8 mouse cellular contexts compared by ENCODE assay signal in genomic region chr7:136008486-136008885, GRCm38 (mm10).
A peak's percentile ranks its signal among the peaks of the same experiment; 100 is the strongest.
DNase-seq lines count a peak whose midpoint lies in the region; ATAC-seq and TF ChIP-seq lines count a peak whose summit lies in the region.

No protein-coding gene starts in this region.

- 30% methylated on average over 6 of the region's 6 CpGs for WGBS in heart, embryonic 15.5 days
- WGBS in thymus, adult 2 months, result 56% methylated on average over 6 of the region's 6 CpGs
- 31% methylated on average over 6 of the region's 6 CpGs for WGBS in stomach, postnatal 0 days

- H3K4me3 ChIP-seq in heart, embryonic 15.5 days, result peak overlapping the region; percentile 24
- H3K4me3 ChIP-seq in thymus, adult 2 months (ENCODE audit: control insufficient read depth, insufficient read depth, low read length), result no peak overlapping the region
- H3K4me3 ChIP-seq in stomach, postnatal 0 days (ENCODE audit: low read depth, low read length), result no peak overlapping the region

- ATAC-seq in heart, embryonic 15.5 days (replicated peaks; ENCODE audit: insufficient number of reproducible peaks, insufficient read depth, low FRiP score, low read depth), result no peak
- ATAC-seq in megakaryocyte-erythroid progenitor cell, adult 5-6 weeks (replicated peaks; ENCODE audit: low FRiP score, low TSS enrichment, poor library complexity, severe bottlenecking), result 0 out of 2 replicates have a peak, but pooled peaks have one; percentile 34
- no peak for ATAC-seq in stomach, postnatal 0 days (ENCODE audit: low FRiP score, low TSS enrichment)

- H3K4me1 ChIP-seq in heart, embryonic 15.5 days (replicated peaks), result peaks cover 18% of the 10 kb centered on the region
- peaks cover 8% of the 10 kb centered on the region for H3K4me1 ChIP-seq in thymus, adult 2 months (replicated peaks; ENCODE audit: control insufficient read depth, insufficient read depth, low read length)
- no peaks in the 10 kb centered on the region for H3K4me1 ChIP-seq in stomach, postnatal 0 days (replicated peaks; ENCODE audit: control insufficient read depth, insufficient read depth)

- no peak for DNase-seq in heart, postnatal 4 days
- peak; percentile 5 for DNase-seq in thymus, postnatal 25 days
- no peak for DNase-seq in thymus, adult 2 months
- DNase-seq in stomach, postnatal 0 days (ENCODE audit: low spot score), result no peak
- DNase-seq in urinary bladder, postnatal 4 days (ENCODE audit: low spot score in 2 of 2), result no peak
- DNase-seq in spleen, postnatal 36 days (ENCODE audit: low spot score in 2 of 2), result no peak

- TF ChIP-seq CTCF in thymus, adult 2 months (IDR thresholded peaks at IDR 0.05; ENCODE audit: borderline replicate concordance, control insufficient read depth, extremely low read depth, insufficient read depth, low read length, poor library complexity), result no peak
- TF ChIP-seq CTCF in stomach, postnatal 0 days (IDR thresholded peaks at IDR 0.05; ENCODE audit: low read depth), result no peak

- peak overlapping the region; percentile 51 for H3K4me2 ChIP-seq in heart, embryonic 15.5 days
- H3K4me2 ChIP-seq in stomach, postnatal 0 days (replicated peaks; ENCODE audit: low read depth), result 0 out of 2 replicates have a peak overlapping the region, but pooled peaks have one; percentile 8

- no peak overlapping the region for H3K27ac ChIP-seq in heart, embryonic 15.5 days
- H3K27ac ChIP-seq in thymus, adult 2 months (ENCODE audit: control insufficient read depth, insufficient read depth, low read length), result no peak overlapping the region
- no peak overlapping the region for H3K27ac ChIP-seq in stomach, postnatal 0 days (replicated peaks)

- H3K9me3 ChIP-seq in heart, embryonic 15.5 days (replicated peaks), result no peaks in the 10 kb centered on the region
- no peaks in the 10 kb centered on the region for H3K9me3 ChIP-seq in stomach, postnatal 0 days (ENCODE audit: control insufficient read depth, low read length)

- H3K27me3 ChIP-seq in heart, embryonic 15.5 days, result peaks cover 10% of the 10 kb centered on the region; the same call in 1 of the 2 replicates
- H3K27me3 ChIP-seq in thymus, adult 2 months (ENCODE audit: control insufficient read depth, insufficient read depth, low read length), result no peaks in the 10 kb centered on the region
- H3K27me3 ChIP-seq in stomach, postnatal 0 days (ENCODE audit: control insufficient read depth, insufficient read depth, low read length), result no peaks in the 10 kb centered on the region

- H3K9ac ChIP-seq in heart, embryonic 15.5 days, result 0 out of 2 replicates have a peak overlapping the region, but pooled peaks have one; percentile 28
- no peak overlapping the region for H3K9ac ChIP-seq in stomach, postnatal 0 days (ENCODE audit: low read length)

- TF ChIP-seq EP300 in stomach, postnatal 0 days (optimal IDR thresholded peaks at IDR 0.05), result no peak

- H3K36me3 ChIP-seq in heart, embryonic 15.5 days, result no peaks in the 10 kb centered on the region
- H3K36me3 ChIP-seq in thymus, adult 2 months (ENCODE audit: control insufficient read depth, insufficient read depth, low read length), result no peaks in the 10 kb centered on the region
- no peaks in the 10 kb centered on the region for H3K36me3 ChIP-seq in stomach, postnatal 0 days (ENCODE audit: control insufficient read depth, insufficient read depth, low read length)

- no peak for TF ChIP-seq POLR2A in thymus, adult 2 months (IDR thresholded peaks at IDR 0.05; ENCODE audit: control insufficient read depth, extremely low read depth, insufficient read depth, low read length, poor library complexity)
